Mouse (Mus musculus) forebrain, embryonic 14.5 days (tissue): ENCODE results near the gene Crocc. TPM values are rescaled to one million over a fixed set of nuclear protein-coding genes. Genes with fewer than 3 reads are reported as not detected.

ENCODE experiments used
- ATAC-seq: fragments of 200-750 bp; cut with Nextera tagmentation; 2 replicates; pipeline ENCODE4 v1.8.0; 2017; ENCODE audit warnings: mild to moderate bottlenecking, moderate library complexity
- DNase-seq: peaks from one replicate; pipeline ENCODE4 v3.0.0-alpha.2; 2015; ENCODE audit warnings: low spot score
- H3K27ac ChIP-seq: fragments of 300-500 bp; sonication (generic); 2 replicates; pipeline ENCODE4 v1.5.1; 2014; ENCODE audit warnings: low read depth, mild to moderate bottlenecking, control low read depth, low read length, moderate library complexity
- H3K27me3 ChIP-seq: fragments of 300-500 bp; sonication (generic); replicated peaks from 2 replicates; pipeline ENCODE4 v1.6.1; 2014; ENCODE audit warnings: low read length, control low read depth, mixed read lengths; ENCODE audit not compliant: control insufficient read depth, insufficient read depth
- H3K36me3 ChIP-seq: fragments of 300-500 bp; sonication (generic); 2 replicates; pipeline ENCODE4 v1.6.1; 2014; ENCODE audit warnings: low read length, control low read depth; ENCODE audit not compliant: control insufficient read depth, insufficient read depth
- H3K4me1 ChIP-seq: fragments of 300-500 bp; sonication (generic); 2 replicates; pipeline ENCODE4 v1.6.1; 2014; ENCODE audit warnings: antibody characterized with exemption, low read length, control low read depth; ENCODE audit not compliant: control insufficient read depth, insufficient read depth
- H3K4me2 ChIP-seq: fragments of 300-500 bp; sonication (generic); 2 replicates; pipeline ENCODE4 v1.6.1; 2014; ENCODE audit warnings: mild to moderate bottlenecking, control low read depth, low read length
- H3K4me3 ChIP-seq: fragments of 300-500 bp; sonication (generic); 2 replicates; pipeline ENCODE4 v1.5.1; 2014; ENCODE audit warnings: low read depth, low read length, control low read depth
- H3K9ac ChIP-seq: fragments of 300-500 bp; sonication (generic); 2 replicates; pipeline ENCODE4 v1.6.1; 2014; ENCODE audit warnings: mild to moderate bottlenecking, low read length, control low read depth, moderate library complexity
- H3K9me3 ChIP-seq: fragments of 300-500 bp; sonication (generic); replicated peaks from 2 replicates; pipeline ENCODE4 v1.6.1; 2016; ENCODE audit warnings: low read length, control low read depth, mixed read lengths; ENCODE audit not compliant: control insufficient read depth
- WGBS: fragments of 180-500 bp; shearing (Covaris S2); extraction: QIAGEN DNeasy Blood & Tissue Kit; methylation state at CpG from one replicate; pipeline ENCODE4 v1.1.7; 2014; 5-methylcytosine and 5-hydroxymethylcytosine counted together
- polyA plus RNA-seq: library from polyadenylated mRNA; unstranded; fragments of >200 nt; fragmentation: Nextera tagmentation; extraction: Ambion mirVana; gene quantifications from 2 replicates; pipeline ENCODE4 v1.2.1, GENCODE M21; 2014

Crocc gene
- polyA plus RNA-seq, 1 experiment from 2014 or later = 7.8 TPM

DNA sequence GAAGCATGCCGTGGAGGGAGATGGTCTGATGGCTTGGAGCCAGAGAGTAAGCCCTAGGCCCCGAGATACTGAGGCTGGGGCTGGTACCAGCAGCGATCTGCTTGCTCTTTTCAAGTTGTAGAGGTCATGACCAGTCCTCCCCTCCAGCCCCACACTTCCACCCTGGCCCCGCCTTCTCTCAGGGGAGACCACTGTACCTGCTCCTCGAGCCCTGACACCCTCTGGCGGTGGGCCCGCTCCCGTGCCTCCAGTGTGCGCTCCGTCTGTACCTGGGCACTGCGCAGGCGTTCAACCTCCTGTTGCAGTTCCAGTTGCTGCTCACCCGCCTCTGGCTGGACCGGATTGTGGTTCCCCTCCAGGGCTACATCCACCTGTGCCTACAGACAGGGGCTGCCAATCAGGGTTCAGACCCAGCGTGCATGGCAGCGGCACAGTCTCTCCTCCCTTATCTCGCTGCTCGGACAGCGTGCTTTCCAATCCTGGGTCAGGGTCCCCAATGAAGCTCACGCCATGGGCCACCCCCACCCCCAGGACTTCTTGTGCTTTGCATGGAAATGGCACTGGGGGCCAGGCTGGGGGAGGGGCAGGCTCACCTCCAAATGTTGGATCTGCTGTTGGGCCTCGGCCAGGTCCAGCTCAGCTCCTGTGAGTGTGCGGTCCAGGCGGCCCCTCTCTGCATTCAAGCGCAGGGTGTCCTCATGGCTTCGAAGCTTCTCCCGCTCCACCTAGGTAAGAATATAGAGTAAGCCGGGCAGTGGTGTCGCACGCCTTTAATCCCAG is 42.5 kb downstream of the Crocc start:
- no peak for DNase-seq
- H3K9me3 ChIP-seq = no peaks in the 10 kb centered on the region
- H3K27me3 ChIP-seq = no peaks in the 10 kb centered on the region
- peaks cover 25% of the 10 kb centered on the region for H3K4me1 ChIP-seq
- no peak overlapping the region for H3K4me2 ChIP-seq
- peaks cover 53% of the 10 kb centered on the region for H3K36me3 ChIP-seq
- no peak for ATAC-seq
- no peak overlapping the region for H3K9ac ChIP-seq
- 76% methylated on average over 29 of the region's 29 CpGs for WGBS
- peak overlapping the region; percentile 52 for H3K27ac ChIP-seq
- H3K4me3 ChIP-seq = no peak overlapping the region

DNA sequence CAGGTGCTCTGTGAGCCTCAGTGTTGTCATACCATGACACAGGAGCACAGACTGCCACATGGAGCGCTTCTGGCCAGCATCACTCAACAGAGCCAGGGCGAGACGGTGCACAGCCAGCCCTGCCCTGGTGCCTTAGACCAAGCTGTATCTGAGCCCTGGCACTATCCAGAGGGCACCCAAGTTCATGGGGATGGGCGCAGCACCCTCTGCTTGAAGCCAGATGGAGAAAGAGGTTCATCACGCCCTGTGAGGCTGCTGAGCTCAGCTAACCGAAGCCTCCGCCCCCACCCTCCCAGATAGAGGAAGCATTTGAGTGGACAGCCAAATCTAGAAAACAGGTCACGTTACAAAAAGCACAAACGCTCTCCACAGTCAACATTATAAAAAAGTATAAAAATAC is 44.0 kb downstream of the Crocc start:
- 89% methylated on average over 9 of the region's 9 CpGs for WGBS
- Histone ChIP-seq H3K36me3 (peaks cover 53% of the 10 kb centered on the region), H3K4me2 (no peak overlapping the region), H3K9me3 (no peaks in the 10 kb centered on the region), H3K27ac (peak overlapping the region; percentile 52; the same call in 1 of the 2 replicates), H3K9ac (no peak overlapping the region), H3K27me3 (no peaks in the 10 kb centered on the region), H3K4me1 (peaks cover 35% of the 10 kb centered on the region), H3K4me3 (no peak overlapping the region)
- DNase-seq (no peak), ATAC-seq (no peak)

DNA sequence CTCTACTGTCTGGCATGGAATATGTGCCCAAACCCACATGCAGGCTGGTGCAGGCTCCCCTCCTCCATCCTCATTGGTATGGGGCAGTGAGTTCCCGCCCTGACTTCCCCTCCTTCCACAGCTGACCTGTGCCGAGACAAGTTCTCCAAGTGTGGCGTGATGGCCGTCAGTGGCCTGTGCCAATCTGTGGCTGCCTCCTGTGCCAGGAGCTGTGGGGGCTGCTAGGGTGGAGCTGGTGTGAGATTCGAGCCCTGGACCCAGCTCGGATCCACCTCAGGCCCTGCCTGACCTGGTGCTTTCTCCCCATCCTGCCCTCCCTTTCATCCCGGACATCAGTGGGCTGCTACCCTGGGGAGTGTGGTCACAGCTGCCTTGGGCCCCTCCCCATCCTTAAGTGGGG is 45.0 kb downstream of the Crocc start:
- peaks cover 53% of the 10 kb centered on the region for H3K36me3 ChIP-seq
- H3K27ac ChIP-seq = no peak overlapping the region
- H3K27me3 ChIP-seq = no peaks in the 10 kb centered on the region
- H3K4me3 ChIP-seq = no peak overlapping the region
- H3K4me1 ChIP-seq = peaks cover 26% of the 10 kb centered on the region
- H3K9me3 ChIP-seq = no peaks in the 10 kb centered on the region
- DNase-seq (no peak), ATAC-seq (no peak)
- H3K9ac ChIP-seq = no peak overlapping the region
- H3K4me2 ChIP-seq = no peak overlapping the region
- WGBS = 83% methylated on average over 7 of the region's 7 CpGs

DNA sequence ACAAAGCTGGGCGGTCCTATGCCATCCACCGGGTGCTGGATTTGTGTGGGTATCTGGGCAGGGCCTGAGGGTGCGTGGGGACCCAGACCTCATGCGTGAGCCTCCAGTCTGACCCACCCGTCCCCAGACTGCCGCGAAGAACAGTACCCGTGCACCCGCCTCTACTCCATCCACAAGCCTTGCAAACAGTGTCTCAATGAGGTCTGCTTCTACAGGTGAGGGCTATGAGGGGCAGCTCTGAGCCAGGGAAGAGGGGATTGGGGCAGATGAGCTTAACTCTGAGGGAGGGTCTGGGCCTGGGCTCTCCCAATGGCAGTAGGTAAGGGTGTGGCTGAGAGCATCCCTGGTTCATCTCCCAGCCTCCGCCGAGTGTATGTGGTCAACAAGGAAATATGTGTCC is 45.5 kb downstream of the Crocc start:
- no peak overlapping the region for H3K4me3 ChIP-seq
- H3K4me1 ChIP-seq = peaks cover 26% of the 10 kb centered on the region
- H3K36me3 ChIP-seq = peaks cover 53% of the 10 kb centered on the region
- no peak overlapping the region for H3K4me2 ChIP-seq
- no peaks in the 10 kb centered on the region for H3K9me3 ChIP-seq
- H3K27ac ChIP-seq = no peak overlapping the region
- no peaks in the 10 kb centered on the region for H3K27me3 ChIP-seq
- ATAC-seq (no peak), DNase-seq (no peak)
- WGBS = 92% methylated on average over 11 of the region's 11 CpGs
- H3K9ac ChIP-seq = no peak overlapping the region

GRCm38 (mm10) chr4:141014114-141014513 is 46.2 kb downstream of the Crocc start:
- no peaks in the 10 kb centered on the region for H3K27me3 ChIP-seq
- H3K4me2 ChIP-seq = no peak overlapping the region
- ATAC-seq (no peak), DNase-seq (no peak)
- peak overlapping the region; percentile 35; the same call in 1 of the 2 replicates for H3K9ac ChIP-seq
- H3K36me3 ChIP-seq = peaks cover 47% of the 10 kb centered on the region
- peaks cover 20% of the 10 kb centered on the region for H3K4me1 ChIP-seq
- no peaks in the 10 kb centered on the region for H3K9me3 ChIP-seq
- no peak overlapping the region for H3K4me3 ChIP-seq
- WGBS = 69% methylated on average over 8 of the region's 8 CpGs
- no peak overlapping the region for H3K27ac ChIP-seq

DNA sequence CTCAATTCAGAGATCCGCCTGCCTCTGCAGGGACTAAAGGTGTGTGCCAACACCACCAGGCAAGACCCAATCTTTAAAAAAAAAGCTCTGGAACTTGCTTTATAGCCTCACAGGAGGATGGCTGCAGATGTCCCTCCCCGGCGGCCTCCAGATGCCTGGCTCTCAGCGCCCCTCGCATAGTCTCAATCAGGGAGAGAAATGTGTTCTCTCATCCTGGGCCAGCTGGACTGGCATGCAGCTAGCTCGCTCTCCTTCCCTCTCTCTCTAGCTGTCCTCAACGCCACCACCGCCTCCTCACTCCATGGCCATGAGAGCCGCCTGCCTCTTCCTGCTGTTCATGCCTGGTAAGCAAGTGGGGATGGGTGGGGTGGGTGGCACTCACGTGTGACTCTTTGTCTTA is 47.8 kb downstream of the Crocc start:
- DNase-seq = peak; percentile 54
- peak overlapping the region; percentile 75 for H3K4me2 ChIP-seq
- H3K4me1 ChIP-seq = peaks cover 20% of the 10 kb centered on the region
- peak overlapping the region; percentile 86; the same call in 1 of the 2 replicates for H3K4me3 ChIP-seq
- ATAC-seq = no peak
- H3K27me3 ChIP-seq = no peaks in the 10 kb centered on the region
- H3K36me3 ChIP-seq = peaks cover 50% of the 10 kb centered on the region
- no peaks in the 10 kb centered on the region for H3K9me3 ChIP-seq
- 51% methylated on average over 10 of the region's 10 CpGs for WGBS
- peak overlapping the region; percentile 97 for H3K9ac ChIP-seq
- peak overlapping the region; percentile 89 for H3K27ac ChIP-seq

GRCm38 (mm10) chr4:141011556-141012328 is 48.6 kb downstream of the Crocc start:
- Histone ChIP-seq H3K9ac (peak overlapping the region; percentile 97), H3K4me2 (peak overlapping the region; percentile 75), H3K4me1 (peaks cover 20% of the 10 kb centered on the region), H3K4me3 (peak overlapping the region; percentile 86), H3K27ac (peak overlapping the region; percentile 89), H3K9me3 (no peaks in the 10 kb centered on the region), H3K36me3 (peaks cover 51% of the 10 kb centered on the region), H3K27me3 (no peaks in the 10 kb centered on the region)
- ATAC-seq = peak; percentile 42
- 33% methylated on average over 14 of the region's 14 CpGs for WGBS
- DNase-seq = peak; percentile 72

DNA sequence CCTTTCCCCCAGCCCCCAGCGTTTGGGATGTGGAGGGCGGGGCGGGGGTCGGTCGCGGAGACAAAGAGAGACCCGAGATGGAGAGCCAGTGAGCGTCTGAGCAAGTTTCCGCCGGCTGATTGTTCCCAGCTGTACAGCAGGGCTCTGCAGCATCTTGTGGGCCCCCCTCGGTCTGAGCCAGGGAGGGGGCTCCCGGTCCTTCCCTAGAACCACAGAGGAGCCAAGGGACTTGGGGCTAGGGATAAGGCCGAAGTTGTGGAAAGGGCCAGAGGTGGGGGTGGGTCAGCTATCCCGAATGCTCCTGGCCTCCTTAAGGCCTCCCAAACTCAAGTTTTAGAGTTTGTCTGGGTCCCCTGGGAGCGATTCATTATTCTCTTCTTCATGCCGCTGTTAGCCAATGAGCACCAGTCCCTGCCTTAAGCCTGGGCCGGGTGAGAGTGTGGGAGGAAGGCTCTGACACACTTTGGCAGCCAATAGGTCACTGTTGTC is 49.4 kb downstream of the Crocc start:
- DNase-seq (peak; percentile 54), ATAC-seq (peak; percentile 38)
- peak overlapping the region; percentile 97 for H3K9ac ChIP-seq
- H3K4me2 ChIP-seq = peak overlapping the region; percentile 75
- H3K9me3 ChIP-seq = no peaks in the 10 kb centered on the region
- peak overlapping the region; percentile 89 for H3K27ac ChIP-seq
- WGBS = under 1% methylated on average over 17 of the region's 17 CpGs
- H3K4me3 ChIP-seq = peak overlapping the region; percentile 86
- peaks cover 51% of the 10 kb centered on the region for H3K36me3 ChIP-seq
- H3K27me3 ChIP-seq = no peaks in the 10 kb centered on the region
- H3K4me1 ChIP-seq = peaks cover 20% of the 10 kb centered on the region
